Mouse (Mus musculus) myocyte (in vitro differentiated cells): ENCODE measurements around the gene Sh3rf1.

Experiments used
- CEBPB ChIP-seq: IDR thresholded peaks from 2 replicates; pipeline ENCODE4 v1.6.1; 2011; ENCODE audit warnings: mild to moderate bottlenecking, moderate library complexity; ENCODE audit not compliant: poor library complexity, insufficient read depth, severe bottlenecking
- MYOD1 ChIP-seq, 3 experiments: IDR thresholded peaks; one replicate each; pipeline ENCODE4 v1.6.1; 2011; ENCODE audit warnings: control low read depth in 2 of 3, low read depth in 2 of 3, mild to moderate bottlenecking in 2 of 3, moderate library complexity in 1 of 3; ENCODE audit not compliant: insufficient read length in 2 of 3, control insufficient read depth in 1 of 3
- MYOG ChIP-seq, 3 experiments: IDR thresholded peaks; one replicate each; pipeline ENCODE4 v1.6.1; 2011; ENCODE audit warnings: control low read depth in 2 of 3, low read depth in 2 of 3, mild to moderate bottlenecking in 2 of 3; ENCODE audit not compliant: insufficient read length in 2 of 3, control insufficient read depth in 1 of 3, insufficient read depth in 1 of 3
- POLR2A ChIP-seq: IDR thresholded peaks from one replicate; pipeline ENCODE4 v1.6.1; 2011; ENCODE audit warnings: low read depth, mild to moderate bottlenecking, control low read depth, moderate library complexity; ENCODE audit not compliant: insufficient read length
- TCF12 ChIP-seq: IDR thresholded peaks from one replicate; pipeline ENCODE4 v1.6.1; 2011; ENCODE audit warnings: mild to moderate bottlenecking, control low read depth; ENCODE audit not compliant: poor library complexity, insufficient read depth, severe bottlenecking
- TCF3 ChIP-seq: IDR thresholded peaks from one replicate; pipeline ENCODE4 v1.6.1; 2011; ENCODE audit warnings: low read depth, control low read depth; ENCODE audit not compliant: insufficient read length
- USF1 ChIP-seq: IDR thresholded peaks from one replicate; pipeline ENCODE4 v1.6.1; 2011; ENCODE audit warnings: low read depth, mild to moderate bottlenecking, control low read depth, moderate library complexity

- TF ChIP-seq TCF3 (no peak), POLR2A (no peak), TCF12 (no peak), MYOD1 (IDR thresholded peaks at IDR 0.05; ENCODE audit: control insufficient read depth in 1 of 3, insufficient read length in 2 of 3, low read depth in 2 of 3) (no peak), CEBPB (no peak), MYOG (IDR thresholded peaks at IDR 0.05; ENCODE audit: control insufficient read depth in 1 of 3, insufficient read depth in 1 of 3, insufficient read length in 2 of 3, low read depth in 2 of 3) (no peak), USF1 (no peak)
These were observed 20.4 kb upstream of the Sh3rf1 start for GRCm38 (mm10) chr8:61203035-61203826.
